Mouse (Mus musculus): Measurements from ENCODE around the gene Inpp5a. TPM values are rescaled to one million over a fixed set of nuclear protein-coding genes. Genes with fewer than 3 reads are reported as not detected.

The Inpp5a gene
- polyA plus RNA-seq, 1 experiment: 37.8 TPM

- Histone ChIP-seq H3K79me2 (ENCODE audit: control insufficient read depth, insufficient read depth) (peaks cover 9% of the 10 kb centered on the region), H3K4me2 (ENCODE audit: low read depth) (no peak overlapping the region), H3K4me3 (no peak overlapping the region), H3K36me3 (ENCODE audit: control insufficient read depth, insufficient read depth) (no peaks in the 10 kb centered on the region), H3K27me3 (ENCODE audit: control insufficient read depth, insufficient read depth, insufficient read length) (no peaks in the 10 kb centered on the region), H3ac (ENCODE audit: control insufficient read depth, insufficient read length) (no peak overlapping the region)
- TF ChIP-seq SRF (IDR thresholded peaks at IDR 0.05; ENCODE audit: control insufficient read depth, insufficient read length, low read depth): no peak
- no peak for TF ChIP-seq MYOG (IDR thresholded peaks at IDR 0.05; ENCODE audit: control insufficient read depth in 1 of 3, insufficient read depth in 1 of 3, insufficient read length in 2 of 3, low read depth in 2 of 3)
- TF ChIP-seq TCF12 (IDR thresholded peaks at IDR 0.05; ENCODE audit: insufficient read depth, poor library complexity, severe bottlenecking): no peak
- no peak for TF ChIP-seq REST (IDR thresholded peaks at IDR 0.05; ENCODE audit: insufficient read depth, insufficient read length)
Measured at GRCm38 (mm10) chr7:139384916-139385530, 3.9 kb upstream of the Inpp5a start.

- Histone ChIP-seq H3ac (ENCODE audit: control insufficient read depth, insufficient read length) (no peak overlapping the region), H3K79me2 (ENCODE audit: control insufficient read depth, insufficient read depth) (peaks cover 29% of the 10 kb centered on the region), H3K36me3 (ENCODE audit: control insufficient read depth, insufficient read depth) (no peaks in the 10 kb centered on the region), H3K27me3 (ENCODE audit: control insufficient read depth, insufficient read depth, insufficient read length) (no peaks in the 10 kb centered on the region), H3K4me2 (ENCODE audit: low read depth) (no peak overlapping the region), H3K4me3 (no peak overlapping the region)
- TF ChIP-seq POLR2AphosphoS2 (IDR thresholded peaks at IDR 0.05; ENCODE audit: insufficient read length, low read depth) (no peak), USF1 (IDR thresholded peaks at IDR 0.05; ENCODE audit: low read depth) (no peak), MYOD1 (IDR thresholded peaks at IDR 0.05; ENCODE audit: control insufficient read depth in 1 of 3, insufficient read length in 2 of 3, low read depth in 2 of 3) (no peak), POLR2A (IDR thresholded peaks at IDR 0.05; ENCODE audit: insufficient read length, low read depth) (no peak), TCF3 (IDR thresholded peaks at IDR 0.05; ENCODE audit: insufficient read length, low read depth) (no peak), E2F4 (IDR thresholded peaks at IDR 0.05; ENCODE audit: insufficient read depth) (no peak), MYOG (IDR thresholded peaks at IDR 0.05; ENCODE audit: control insufficient read depth in 1 of 3, insufficient read depth in 1 of 3, insufficient read length in 2 of 3, low read depth in 2 of 3) (no peak), MAX (IDR thresholded peaks at IDR 0.05; ENCODE audit: low read depth) (no peak), SRF (IDR thresholded peaks at IDR 0.05; ENCODE audit: control insufficient read depth, insufficient read length, low read depth) (no peak), REST (IDR thresholded peaks at IDR 0.05; ENCODE audit: insufficient read depth, insufficient read length) (no peak), TCF12 (IDR thresholded peaks at IDR 0.05; ENCODE audit: insufficient read depth, poor library complexity, severe bottlenecking) (no peak), CEBPB (IDR thresholded peaks at IDR 0.05; ENCODE audit: insufficient read depth, poor library complexity, severe bottlenecking) (no peak)
Measured at GRCm38 (mm10) chr7:139386933-139387690, 1.8 kb upstream of the Inpp5a start.

- TF ChIP-seq MAX (IDR thresholded peaks at IDR 0.05; ENCODE audit: low read depth) (no peak), TCF3 (IDR thresholded peaks at IDR 0.05; ENCODE audit: insufficient read length, low read depth) (no peak), MYOG (IDR thresholded peaks at IDR 0.05; ENCODE audit: control insufficient read depth in 1 of 3, insufficient read depth in 1 of 3, insufficient read length in 2 of 3, low read depth in 2 of 3) (no peak), USF1 (IDR thresholded peaks at IDR 0.05; ENCODE audit: low read depth) (no peak), MYOD1 (IDR thresholded peaks at IDR 0.05; ENCODE audit: control insufficient read depth in 1 of 3, insufficient read length in 2 of 3, low read depth in 2 of 3) (no peak), REST (IDR thresholded peaks at IDR 0.05; ENCODE audit: insufficient read depth, insufficient read length) (no peak), TCF12 (IDR thresholded peaks at IDR 0.05; ENCODE audit: insufficient read depth, poor library complexity, severe bottlenecking) (no peak), POLR2A (IDR thresholded peaks at IDR 0.05; ENCODE audit: insufficient read length, low read depth) (no peak), POLR2AphosphoS2 (IDR thresholded peaks at IDR 0.05; ENCODE audit: insufficient read length, low read depth) (no peak), SRF (IDR thresholded peaks at IDR 0.05; ENCODE audit: control insufficient read depth, insufficient read length, low read depth) (no peak), E2F4 (IDR thresholded peaks at IDR 0.05; ENCODE audit: insufficient read depth) (no peak), CEBPB (IDR thresholded peaks at IDR 0.05; ENCODE audit: insufficient read depth, poor library complexity, severe bottlenecking) (no peak)
- Histone ChIP-seq H3K79me2 (ENCODE audit: control insufficient read depth, insufficient read depth) (peaks cover 39% of the 10 kb centered on the region), H3ac (ENCODE audit: control insufficient read depth, insufficient read length) (no peak overlapping the region), H3K4me2 (ENCODE audit: low read depth) (peak overlapping the region; percentile 79), H3K36me3 (ENCODE audit: control insufficient read depth, insufficient read depth) (no peaks in the 10 kb centered on the region), H3K27me3 (ENCODE audit: control insufficient read depth, insufficient read depth, insufficient read length) (no peaks in the 10 kb centered on the region), H3K4me3 (peak overlapping the region; percentile 41)
Measured at GRCm38 (mm10) chr7:139387921-139388669, 814 bp upstream of the Inpp5a start.

- peak overlapping the region; percentile 92 for H3K4me2 ChIP-seq (ENCODE audit: low read depth)
- TF ChIP-seq MAX (IDR thresholded peaks at IDR 0.05; ENCODE audit: low read depth): no peak
- no peak for TF ChIP-seq REST (IDR thresholded peaks at IDR 0.05; ENCODE audit: insufficient read depth, insufficient read length)
- TF ChIP-seq POLR2AphosphoS2 (IDR thresholded peaks at IDR 0.05; ENCODE audit: insufficient read length, low read depth): no peak
- TF ChIP-seq TCF3 (IDR thresholded peaks at IDR 0.05; ENCODE audit: insufficient read length, low read depth): no peak
- TF ChIP-seq POLR2A (IDR thresholded peaks at IDR 0.05; ENCODE audit: insufficient read length, low read depth): no peak
- no peak for TF ChIP-seq E2F4 (IDR thresholded peaks at IDR 0.05; ENCODE audit: insufficient read depth)
- TF ChIP-seq MYOG (IDR thresholded peaks at IDR 0.05; ENCODE audit: control insufficient read depth in 1 of 3, insufficient read depth in 1 of 3, insufficient read length in 2 of 3, low read depth in 2 of 3): no peak
- no peak for TF ChIP-seq SRF (IDR thresholded peaks at IDR 0.05; ENCODE audit: control insufficient read depth, insufficient read length, low read depth)
- no peak for TF ChIP-seq TCF12 (IDR thresholded peaks at IDR 0.05; ENCODE audit: insufficient read depth, poor library complexity, severe bottlenecking)
- TF ChIP-seq USF1 (IDR thresholded peaks at IDR 0.05; ENCODE audit: low read depth): no peak
- TF ChIP-seq MYOD1 (IDR thresholded peaks at IDR 0.05; ENCODE audit: control insufficient read depth in 1 of 3, insufficient read length in 2 of 3, low read depth in 2 of 3): no peak
- no peak for TF ChIP-seq CEBPB (IDR thresholded peaks at IDR 0.05; ENCODE audit: insufficient read depth, poor library complexity, severe bottlenecking)
Measured at GRCm38 (mm10) chr7:139389213-139389761, 378 bp downstream of the Inpp5a start.

More at GRCm38 (mm10) chr7:139389213-139389761, 378 bp downstream of the Inpp5a start:
- peak overlapping the region; percentile 41 for H3K4me3 ChIP-seq
- peak overlapping the region; percentile 95 for H3ac ChIP-seq (ENCODE audit: control insufficient read depth, insufficient read length)
- no peaks in the 10 kb centered on the region for H3K27me3 ChIP-seq (ENCODE audit: control insufficient read depth, insufficient read depth, insufficient read length)
- H3K36me3 ChIP-seq (ENCODE audit: control insufficient read depth, insufficient read depth): no peaks in the 10 kb centered on the region
- H3K79me2 ChIP-seq (ENCODE audit: control insufficient read depth, insufficient read depth): peaks cover 51% of the 10 kb centered on the region

Measured in myocyte (in vitro differentiated cells).